Mouse (Mus musculus) lung, embryonic 16.5 days (tissue): ENCODE results near the gene Tmem56. TPM values are rescaled to one million over a fixed set of nuclear protein-coding genes. Genes with fewer than 3 reads are reported as not detected.

Experiments used
- ATAC-seq: fragments of 200-750 bp; cut with Nextera tagmentation; 2 replicates; pipeline ENCODE4 v1.8.0; 2017; ENCODE audit warnings: low read depth, mild to moderate bottlenecking, moderate library complexity
- H3K27ac ChIP-seq: fragments of 300-500 bp; sonication (generic); 2 replicates; pipeline ENCODE4 v1.5.1; 2014; ENCODE audit warnings: mild to moderate bottlenecking, control low read depth, low read length
- H3K27me3 ChIP-seq: fragments of 300-500 bp; sonication (generic); 2 replicates; pipeline ENCODE4 v1.6.1; 2014; ENCODE audit warnings: low read depth, low read length, mixed read lengths; ENCODE audit not compliant: control insufficient read depth, insufficient read depth
- H3K36me3 ChIP-seq: fragments of 300-500 bp; sonication (generic); 2 replicates; pipeline ENCODE4 v1.6.1; 2014; ENCODE audit warnings: low read length; ENCODE audit not compliant: control insufficient read depth, insufficient read depth
- H3K4me1 ChIP-seq: fragments of 300-500 bp; sonication (generic); replicated peaks from 2 replicates; pipeline ENCODE4 v1.6.1; 2014; ENCODE audit warnings: low read length, mixed read lengths; ENCODE audit not compliant: control insufficient read depth, insufficient read depth
- H3K4me2 ChIP-seq: fragments of 300-500 bp; sonication (generic); 2 replicates; pipeline ENCODE4 v1.6.1; 2014; ENCODE audit warnings: low read depth, low read length, control low read depth
- H3K4me3 ChIP-seq: fragments of 300-500 bp; sonication (generic); 2 replicates; pipeline ENCODE4 v1.5.1; 2014; ENCODE audit warnings: mild to moderate bottlenecking, low read length, control low read depth
- H3K9ac ChIP-seq: fragments of 300-500 bp; sonication (generic); 2 replicates; pipeline ENCODE4 v1.6.1; 2014; ENCODE audit warnings: low read length, control low read depth
- H3K9me3 ChIP-seq: fragments of 300-500 bp; sonication (generic); 2 replicates; pipeline ENCODE4 v1.6.1; 2016; ENCODE audit warnings: low read length; ENCODE audit not compliant: control insufficient read depth
- WGBS: fragments of 180-500 bp; shearing (Covaris S2); extraction: QIAGEN DNeasy Blood & Tissue Kit; methylation state at CpG from one replicate; pipeline ENCODE4 v1.1.7; 2014; 5-methylcytosine and 5-hydroxymethylcytosine counted together
- polyA plus RNA-seq: library from polyadenylated mRNA; unstranded; fragments of >200 nt; fragmentation: Nextera tagmentation; extraction: Ambion mirVana; gene quantifications from 2 replicates; pipeline ENCODE4 v1.2.1, GENCODE M21; 2015

Gene Tmem56
- polyA plus RNA-seq, 1 experiment from 2014 or later: 0.48 TPM

- Histone ChIP-seq H3K4me2 (peak overlapping the region; percentile 5; the same call in 1 of the 2 replicates), H3K27ac (no peak overlapping the region), H3K4me1 (peaks cover 13% of the 10 kb centered on the region), H3K27me3 (peaks cover 38% of the 10 kb centered on the region), H3K4me3 (no peak overlapping the region), H3K9me3 (no peaks in the 10 kb centered on the region), H3K36me3 (no peaks in the 10 kb centered on the region), H3K9ac (no peak overlapping the region)
- no peak for ATAC-seq
- 61% methylated on average over 20 of the region's 20 CpGs for WGBS
Measured at GRCm38 (mm10) chr3:121258521-121259478, 24.1 kb downstream of the Tmem56 start.

GRCm38 (mm10) chr3:121257418-121257817 is 25.5 kb downstream of the Tmem56 start:
- Histone ChIP-seq H3K27ac (no peak overlapping the region), H3K4me1 (peaks cover 7% of the 10 kb centered on the region), H3K27me3 (peaks cover 24% of the 10 kb centered on the region), H3K36me3 (no peaks in the 10 kb centered on the region), H3K9me3 (no peaks in the 10 kb centered on the region), H3K4me3 (no peak overlapping the region), H3K4me2 (no peak overlapping the region), H3K9ac (no peak overlapping the region)
- no peak for ATAC-seq
- 75% methylated on average over 10 of the region's 10 CpGs for WGBS

GRCm38 (mm10) chr3:121256131-121256530 is 26.8 kb downstream of the Tmem56 start:
- 75% methylated on average over 8 of the region's 8 CpGs for WGBS
- no peak for ATAC-seq

GRCm38 (mm10) chr3:121255501-121255900 is 27.4 kb downstream of the Tmem56 start:
- 88% methylated on average over 7 of the region's 7 CpGs for WGBS
- Histone ChIP-seq H3K9ac (no peak overlapping the region), H3K9me3 (no peaks in the 10 kb centered on the region), H3K4me1 (peaks cover 10% of the 10 kb centered on the region; the same call in 1 of the 2 replicates), H3K4me2 (no peak overlapping the region), H3K36me3 (no peaks in the 10 kb centered on the region), H3K27me3 (peaks cover 8% of the 10 kb centered on the region), H3K27ac (no peak overlapping the region), H3K4me3 (no peak overlapping the region)
- ATAC-seq: no peak

More at GRCm38 (mm10) chr3:121256131-121256530, 26.8 kb downstream of the Tmem56 start:
- no peaks in the 10 kb centered on the region for H3K36me3 ChIP-seq
- no peak overlapping the region for H3K9ac ChIP-seq
- no peaks in the 10 kb centered on the region for H3K9me3 ChIP-seq
- H3K27ac ChIP-seq: no peak overlapping the region
- H3K27me3 ChIP-seq: peaks cover 14% of the 10 kb centered on the region
- H3K4me3 ChIP-seq: no peak overlapping the region
- peaks cover 6% of the 10 kb centered on the region; the same call in 1 of the 2 replicates for H3K4me1 ChIP-seq
- H3K4me2 ChIP-seq: no peak overlapping the region

- H3K4me1 ChIP-seq: peaks cover 8% of the 10 kb centered on the region; the same call in 1 of the 2 replicates
- no peak overlapping the region for H3K4me2 ChIP-seq
- no peaks in the 10 kb centered on the region for H3K27me3 ChIP-seq
- no peaks in the 10 kb centered on the region for H3K36me3 ChIP-seq
- H3K9me3 ChIP-seq: no peaks in the 10 kb centered on the region
- ATAC-seq: peak; percentile 26; the same call in 1 of the 2 replicates
- H3K27ac ChIP-seq: no peak overlapping the region
- 56% methylated on average over 19 of the region's 19 CpGs for WGBS
- no peak overlapping the region for H3K9ac ChIP-seq
- no peak overlapping the region for H3K4me3 ChIP-seq
Measured at GRCm38 (mm10) chr3:121250576-121251433, 32.1 kb downstream of the Tmem56 start.

- Histone ChIP-seq H3K27ac (no peak overlapping the region), H3K27me3 (no peaks in the 10 kb centered on the region), H3K9ac (no peak overlapping the region), H3K4me3 (no peak overlapping the region), H3K36me3 (no peaks in the 10 kb centered on the region), H3K4me2 (no peak overlapping the region), H3K4me1 (peaks cover 8% of the 10 kb centered on the region; the same call in 1 of the 2 replicates), H3K9me3 (no peaks in the 10 kb centered on the region)
- 54% methylated on average over 9 of the region's 9 CpGs for WGBS
- ATAC-seq: peak; percentile 83
Measured at GRCm38 (mm10) chr3:121250048-121250447, 32.9 kb downstream of the Tmem56 start.

GRCm38 (mm10) chr3:121242941-121243340 is 40.0 kb downstream of the Tmem56 start:
- H3K4me2 ChIP-seq: no peak overlapping the region
- 74% methylated on average over 4 of the region's 4 CpGs for WGBS
- H3K27ac ChIP-seq: no peak overlapping the region
- H3K4me3 ChIP-seq: no peak overlapping the region
- H3K9ac ChIP-seq: no peak overlapping the region
- ATAC-seq: no peak
- no peaks in the 10 kb centered on the region for H3K27me3 ChIP-seq
- H3K4me1 ChIP-seq: no peaks in the 10 kb centered on the region
- no peaks in the 10 kb centered on the region for H3K36me3 ChIP-seq
- no peaks in the 10 kb centered on the region for H3K9me3 ChIP-seq

GRCm38 (mm10) chr3:121242111-121242936 is 40.6 kb downstream of the Tmem56 start:
- 55% methylated on average over 9 of the region's 9 CpGs for WGBS
- Histone ChIP-seq H3K27ac (no peak overlapping the region), H3K4me1 (no peaks in the 10 kb centered on the region), H3K4me2 (no peak overlapping the region), H3K36me3 (no peaks in the 10 kb centered on the region), H3K9ac (no peak overlapping the region), H3K4me3 (no peak overlapping the region), H3K9me3 (no peaks in the 10 kb centered on the region), H3K27me3 (no peaks in the 10 kb centered on the region)
- no peak for ATAC-seq
